Mouse (Mus musculus): Measurements from ENCODE around the gene Cd52.
"Not testable (repeated sequence)": the region's sequence is repeated elsewhere in the genome, so short reads cannot be mapped to it uniquely, and the experiment has no call there.

Cd52 gene

GRCm38 (mm10) chr4:134094923-134095547 lies at the start of gene Cd52:
Gene Cd52, minus strand, starts transcription at chr4:134095082.
- peak; percentile 55 to 65 for DNase-seq (ENCODE audit: low spot score in 2 of 2)

GRCm38 (mm10) chr4:134144297-134144696 lies 49.4 kb upstream of the Cd52 start:
- DNase-seq (ENCODE audit: low spot score in 2 of 2): not testable (repeated sequence)

GRCm38 (mm10) chr4:134138857-134139256 lies 44.0 kb upstream of the Cd52 start:
- DNase-seq (ENCODE audit: low spot score in 2 of 2): no peak

GRCm38 (mm10) chr4:134136280-134136926 lies 41.5 kb upstream of the Cd52 start:
- no peak for DNase-seq (ENCODE audit: low spot score in 2 of 2)

GRCm38 (mm10) chr4:134132519-134133095 lies 37.7 kb upstream of the Cd52 start:
- DNase-seq (ENCODE audit: low spot score in 2 of 2): no peak

GRCm38 (mm10) chr4:134132117-134132516 lies 37.2 kb upstream of the Cd52 start:
- no peak for DNase-seq (ENCODE audit: low spot score in 2 of 2)

GRCm38 (mm10) chr4:134129482-134129881 lies 34.6 kb upstream of the Cd52 start:
- no peak for DNase-seq (ENCODE audit: low spot score in 2 of 2)

GRCm38 (mm10) chr4:134128983-134129362 lies 34.1 kb upstream of the Cd52 start:
- no peak for DNase-seq (ENCODE audit: low spot score in 2 of 2)

GRCm38 (mm10) chr4:134128221-134128982 lies 33.5 kb upstream of the Cd52 start, which contains the start of gene Sh3bgrl3:
Gene Sh3bgrl3, minus strand, starts transcription at chr4:134128789.
- DNase-seq (ENCODE audit: low spot score in 2 of 2): peak; percentile 78 to 82

- DNase-seq (ENCODE audit: low spot score in 2 of 2): no peak
Observed at GRCm38 (mm10) chr4:134127793-134128192, 32.9 kb upstream of the Cd52 start.

GRCm38 (mm10) chr4:134127121-134127455 lies 32.2 kb upstream of the Cd52 start:
- no peak for DNase-seq (ENCODE audit: low spot score in 2 of 2)

GRCm38 (mm10) chr4:134126300-134127120 lies 31.6 kb upstream of the Cd52 start:
- DNase-seq (ENCODE audit: low spot score in 2 of 2): no peak

GRCm38 (mm10) chr4:134125383-134126060 lies 30.6 kb upstream of the Cd52 start:
- DNase-seq (ENCODE audit: low spot score in 2 of 2): no peak

GRCm38 (mm10) chr4:134123680-134124551 lies 29.0 kb upstream of the Cd52 start:
- peak in 1 of 2 experiments; percentile 59 for DNase-seq (ENCODE audit: low spot score in 2 of 2)

- no peak for DNase-seq (ENCODE audit: low spot score in 2 of 2)
Observed at GRCm38 (mm10) chr4:134123147-134123546, 28.3 kb upstream of the Cd52 start.

- DNase-seq (ENCODE audit: low spot score in 2 of 2): no peak
Observed at GRCm38 (mm10) chr4:134122281-134122680, 27.4 kb upstream of the Cd52 start.

GRCm38 (mm10) chr4:134121571-134121970 lies 26.7 kb upstream of the Cd52 start:
- DNase-seq (ENCODE audit: low spot score in 2 of 2): no peak

GRCm38 (mm10) chr4:134120916-134121315 lies 26.0 kb upstream of the Cd52 start:
- no peak for DNase-seq (ENCODE audit: low spot score in 2 of 2)

- no peak for DNase-seq (ENCODE audit: low spot score in 2 of 2)
Observed at GRCm38 (mm10) chr4:134120192-134120805, 25.4 kb upstream of the Cd52 start.

- DNase-seq (ENCODE audit: low spot score in 2 of 2): no peak
Observed at GRCm38 (mm10) chr4:134119644-134120043, 24.8 kb upstream of the Cd52 start.

All from spleen, postnatal 14 days (tissue).